Mouse (Mus musculus): ENCODE data around the gene Hoxa10. TPM values are rescaled to one million over a fixed set of nuclear protein-coding genes. Genes with fewer than 3 reads are reported as not detected.

The Hoxa10 gene
- polyA plus RNA-seq, 1 experiment from 2014 or later = 15.6 TPM

- H3K9me3 ChIP-seq (ENCODE audit: control insufficient read depth, low read length) = no peaks in the 10 kb centered on the region
- peak overlapping the region; percentile 65 for H3K27ac ChIP-seq (ENCODE audit: low read depth)
- DNase-seq (ENCODE audit: low spot score) = no peak
- ATAC-seq (replicated peaks; ENCODE audit: low FRiP score, low TSS enrichment, low read depth) = no peak
- peak overlapping the region; percentile 21; the same call in 1 of the 2 replicates for H3K4me2 ChIP-seq (ENCODE audit: low read length)
- 1% methylated on average over 23 of the region's 23 CpGs for WGBS
- H3K36me3 ChIP-seq (ENCODE audit: control insufficient read depth, insufficient read depth, low read length) = no peaks in the 10 kb centered on the region
- peaks cover 100% of the 10 kb centered on the region for H3K27me3 ChIP-seq (replicated peaks; ENCODE audit: control insufficient read depth, insufficient read depth, low read length)
- peak overlapping the region; percentile 34 for H3K4me3 ChIP-seq (ENCODE audit: low read depth, low read length)
- no peaks in the 10 kb centered on the region for H3K4me1 ChIP-seq (replicated peaks; ENCODE audit: control insufficient read depth, insufficient read depth, low read length)
- H3K9ac ChIP-seq (ENCODE audit: low read length) = peak overlapping the region; percentile 58
Measured at GRCm38 (mm10) chr6:52244471-52245039, 3.9 kb upstream of the Hoxa10 start.

GRCm38 (mm10) chr6:52243681-52244121, 3.0 kb upstream of the Hoxa10 start:
- H3K27ac ChIP-seq (ENCODE audit: low read depth) = peak overlapping the region; percentile 9; the same call in 1 of the 2 replicates
- ATAC-seq (replicated peaks; ENCODE audit: low FRiP score, low TSS enrichment, low read depth) = no peak
- 3% methylated on average over 12 of the region's 12 CpGs for WGBS
- peak overlapping the region; percentile 21 for H3K4me2 ChIP-seq (ENCODE audit: low read length)
- H3K27me3 ChIP-seq (replicated peaks; ENCODE audit: control insufficient read depth, insufficient read depth, low read length) = peaks cover 100% of the 10 kb centered on the region
- peak overlapping the region; percentile 34 for H3K4me3 ChIP-seq (ENCODE audit: low read depth, low read length)
- H3K36me3 ChIP-seq (ENCODE audit: control insufficient read depth, insufficient read depth, low read length) = no peaks in the 10 kb centered on the region
- H3K9me3 ChIP-seq (ENCODE audit: control insufficient read depth, low read length) = no peaks in the 10 kb centered on the region
- DNase-seq (ENCODE audit: low spot score) = no peak
- no peaks in the 10 kb centered on the region for H3K4me1 ChIP-seq (replicated peaks; ENCODE audit: control insufficient read depth, insufficient read depth, low read length)
- H3K9ac ChIP-seq (ENCODE audit: low read length) = peak overlapping the region; percentile 58

- no peak overlapping the region for H3K4me3 ChIP-seq (ENCODE audit: low read depth, low read length)
- peak overlapping the region; percentile 58 for H3K9ac ChIP-seq (ENCODE audit: low read length)
- H3K27ac ChIP-seq (ENCODE audit: low read depth) = peak overlapping the region; percentile 9; the same call in 1 of the 2 replicates
- H3K27me3 ChIP-seq (replicated peaks; ENCODE audit: control insufficient read depth, insufficient read depth, low read length) = peaks cover 100% of the 10 kb centered on the region
- H3K9me3 ChIP-seq (ENCODE audit: control insufficient read depth, low read length) = no peaks in the 10 kb centered on the region
- DNase-seq (ENCODE audit: low spot score) = no peak
- no peak for ATAC-seq (replicated peaks; ENCODE audit: low FRiP score, low TSS enrichment, low read depth)
- H3K36me3 ChIP-seq (ENCODE audit: control insufficient read depth, insufficient read depth, low read length) = no peaks in the 10 kb centered on the region
- H3K4me2 ChIP-seq (ENCODE audit: low read length) = peak overlapping the region; percentile 21; the same call in 1 of the 2 replicates
- WGBS = 9% methylated on average over 4 of the region's 4 CpGs
- H3K4me1 ChIP-seq (replicated peaks; ENCODE audit: control insufficient read depth, insufficient read depth, low read length) = no peaks in the 10 kb centered on the region
Measured at GRCm38 (mm10) chr6:52242801-52243332, 2.2 kb upstream of the Hoxa10 start.

GRCm38 (mm10) chr6:52241001-52241621, 457 bp upstream of the Hoxa10 start:
- ATAC-seq (replicated peaks; ENCODE audit: low FRiP score, low TSS enrichment, low read depth) (no peak), DNase-seq (ENCODE audit: low spot score) (no peak)
- Histone ChIP-seq H3K4me2 (ENCODE audit: low read length) (peak overlapping the region; percentile 40), H3K9ac (ENCODE audit: low read length) (peak overlapping the region; percentile 22), H3K27me3 (replicated peaks; ENCODE audit: control insufficient read depth, insufficient read depth, low read length) (peaks cover 100% of the 10 kb centered on the region), H3K9me3 (ENCODE audit: control insufficient read depth, low read length) (no peaks in the 10 kb centered on the region), H3K36me3 (ENCODE audit: control insufficient read depth, insufficient read depth, low read length) (no peaks in the 10 kb centered on the region), H3K27ac (ENCODE audit: low read depth) (no peak overlapping the region; the same call in 1 of the 2 replicates), H3K4me1 (replicated peaks; ENCODE audit: control insufficient read depth, insufficient read depth, low read length) (no peaks in the 10 kb centered on the region), H3K4me3 (ENCODE audit: low read depth, low read length) (0 out of 2 replicates have a peak overlapping the region, but pooled peaks have one; percentile 41)
- WGBS = 4% methylated on average over 9 of the region's 9 CpGs

- Histone ChIP-seq H3K9ac (ENCODE audit: low read length) (peak overlapping the region; percentile 67), H3K27me3 (replicated peaks; ENCODE audit: control insufficient read depth, insufficient read depth, low read length) (peaks cover 100% of the 10 kb centered on the region), H3K4me2 (ENCODE audit: low read length) (peak overlapping the region; percentile 40), H3K9me3 (ENCODE audit: control insufficient read depth, low read length) (no peaks in the 10 kb centered on the region), H3K27ac (ENCODE audit: low read depth) (peak overlapping the region; percentile 87), H3K36me3 (ENCODE audit: control insufficient read depth, insufficient read depth, low read length) (no peaks in the 10 kb centered on the region), H3K4me3 (ENCODE audit: low read depth, low read length) (peak overlapping the region; percentile 41), H3K4me1 (replicated peaks; ENCODE audit: control insufficient read depth, insufficient read depth, low read length) (no peaks in the 10 kb centered on the region)
- WGBS = 3% methylated on average over 30 of the region's 30 CpGs
- ATAC-seq (replicated peaks; ENCODE audit: low FRiP score, low TSS enrichment, low read depth) (no peak), DNase-seq (ENCODE audit: low spot score) (peak; percentile 73)
Measured at GRCm38 (mm10) chr6:52239625-52240388, 847 bp downstream of the Hoxa10 start.

- 4% methylated on average over 7 of the region's 7 CpGs for WGBS
- Histone ChIP-seq H3K4me3 (ENCODE audit: low read depth, low read length) (peak overlapping the region; percentile 41), H3K9me3 (ENCODE audit: control insufficient read depth, low read length) (no peaks in the 10 kb centered on the region), H3K4me2 (ENCODE audit: low read length) (peak overlapping the region; percentile 40), H3K36me3 (ENCODE audit: control insufficient read depth, insufficient read depth, low read length) (no peaks in the 10 kb centered on the region), H3K9ac (ENCODE audit: low read length) (peak overlapping the region; percentile 67), H3K4me1 (replicated peaks; ENCODE audit: control insufficient read depth, insufficient read depth, low read length) (no peaks in the 10 kb centered on the region), H3K27me3 (replicated peaks; ENCODE audit: control insufficient read depth, insufficient read depth, low read length) (peaks cover 100% of the 10 kb centered on the region), H3K27ac (ENCODE audit: low read depth) (no peak overlapping the region)
- ATAC-seq (replicated peaks; ENCODE audit: low FRiP score, low TSS enrichment, low read depth) (no peak), DNase-seq (ENCODE audit: low spot score) (peak; percentile 78)
Measured at GRCm38 (mm10) chr6:52238976-52239375, 1.7 kb downstream of the Hoxa10 start.

- H3K27me3 ChIP-seq (replicated peaks; ENCODE audit: control insufficient read depth, insufficient read depth, low read length) = peaks cover 100% of the 10 kb centered on the region
- H3K9ac ChIP-seq (ENCODE audit: low read length) = peak overlapping the region; percentile 67
- WGBS = under 1% methylated on average over 7 of the region's 7 CpGs
- H3K4me2 ChIP-seq (ENCODE audit: low read length) = peak overlapping the region; percentile 40
- no peaks in the 10 kb centered on the region for H3K4me1 ChIP-seq (replicated peaks; ENCODE audit: control insufficient read depth, insufficient read depth, low read length)
- no peak overlapping the region for H3K27ac ChIP-seq (ENCODE audit: low read depth)
- peak; percentile 75 for DNase-seq (ENCODE audit: low spot score)
- no peak for ATAC-seq (replicated peaks; ENCODE audit: low FRiP score, low TSS enrichment, low read depth)
- peak overlapping the region; percentile 41 for H3K4me3 ChIP-seq (ENCODE audit: low read depth, low read length)
- H3K9me3 ChIP-seq (ENCODE audit: control insufficient read depth, low read length) = no peaks in the 10 kb centered on the region
- no peaks in the 10 kb centered on the region for H3K36me3 ChIP-seq (ENCODE audit: control insufficient read depth, insufficient read depth, low read length)
Measured at GRCm38 (mm10) chr6:52238155-52238545, 2.5 kb downstream of the Hoxa10 start.

GRCm38 (mm10) chr6:52237346-52238154, 3.1 kb downstream of the Hoxa10 start:
- peak overlapping the region; percentile 40 for H3K4me2 ChIP-seq (ENCODE audit: low read length)
- no peak for DNase-seq (ENCODE audit: low spot score)
- H3K36me3 ChIP-seq (ENCODE audit: control insufficient read depth, insufficient read depth, low read length) = no peaks in the 10 kb centered on the region
- no peaks in the 10 kb centered on the region for H3K4me1 ChIP-seq (replicated peaks; ENCODE audit: control insufficient read depth, insufficient read depth, low read length)
- no peaks in the 10 kb centered on the region for H3K9me3 ChIP-seq (ENCODE audit: control insufficient read depth, low read length)
- H3K4me3 ChIP-seq (ENCODE audit: low read depth, low read length) = peak overlapping the region; percentile 41
- no peak overlapping the region for H3K27ac ChIP-seq (ENCODE audit: low read depth)
- H3K27me3 ChIP-seq (replicated peaks; ENCODE audit: control insufficient read depth, insufficient read depth, low read length) = peaks cover 100% of the 10 kb centered on the region
- peak overlapping the region; percentile 67 for H3K9ac ChIP-seq (ENCODE audit: low read length)
- WGBS = 16% methylated on average over 10 of the region's 10 CpGs
- no peak for ATAC-seq (replicated peaks; ENCODE audit: low FRiP score, low TSS enrichment, low read depth)

All from intestine, embryonic 14.5 days (tissue).